In genomic region chr1:75000496-75000895, GRCm38 (mm10) we compare ENCODE assay signal across 8 mouse cellular contexts. TPM values are rescaled to one million over a fixed set of nuclear protein-coding genes. Genes with fewer than 3 reads are reported as not detected.
DNase-seq lines count a peak whose midpoint lies in the region; ATAC-seq and TF ChIP-seq lines count a peak whose summit lies in the region.

No protein-coding gene starts in this region.

- no peak overlapping the region for H3K4me3 ChIP-seq in intestine, postnatal 0 days (ENCODE audit: low read depth, low read length)
- no peak overlapping the region for H3K4me3 ChIP-seq in intestine, embryonic 16.5 days (ENCODE audit: low read length)

- no peak overlapping the region for H3K9ac ChIP-seq in intestine, postnatal 0 days (ENCODE audit: low read depth, low read length)
- no peak overlapping the region for H3K9ac ChIP-seq in intestine, embryonic 16.5 days (ENCODE audit: low read depth, low read length)

- ATAC-seq in intestine, postnatal 0 days = no peak
- ATAC-seq in intestine, embryonic 16.5 days = no peak

- H3K4me2 ChIP-seq in intestine, postnatal 0 days (replicated peaks; ENCODE audit: low read depth) = no peak overlapping the region
- H3K4me2 ChIP-seq in intestine, embryonic 16.5 days (ENCODE audit: low read depth, low read length) = no peak overlapping the region

- DNase-seq in B cell, adult 2 months = peak; percentile 54 to 58
- peak; percentile 67 for DNase-seq in NIH3T3 (ENCODE audit: low read depth)
- DNase-seq in cerebellum, adult 9-10 months = peak; percentile 28
- DNase-seq in induced T-regulatory cell, adult 2 months (ENCODE audit: low read depth) = peak; percentile 79
- peak; percentile 65 for DNase-seq in lung, postnatal 14 days
- peak; percentile 23 for DNase-seq in yolk sac, embryonic 10.5 days (ENCODE audit: low spot score)

- TF ChIP-seq CTCF in intestine, postnatal 0 days (IDR thresholded peaks at IDR 0.05; ENCODE audit: low read depth) = peak; percentile 88

- H3K4me1 ChIP-seq in intestine, postnatal 0 days (replicated peaks; ENCODE audit: control insufficient read depth, insufficient read depth, low read length) = no peaks in the 10 kb centered on the region
- peaks cover under 1% of the 10 kb centered on the region; the same call in 1 of the 2 replicates for H3K4me1 ChIP-seq in intestine, embryonic 16.5 days (ENCODE audit: control insufficient read depth, insufficient read depth, low read length)

- 2% methylated on average over 1 of the region's 1 CpGs for WGBS in intestine, postnatal 0 days
- 0% methylated on average over 1 of the region's 1 CpGs for WGBS in intestine, embryonic 16.5 days

- H3K9me3 ChIP-seq in intestine, postnatal 0 days (ENCODE audit: control insufficient read depth) = no peaks in the 10 kb centered on the region
- no peaks in the 10 kb centered on the region for H3K9me3 ChIP-seq in intestine, embryonic 16.5 days (ENCODE audit: control insufficient read depth, low read length)

- no peak overlapping the region for H3K27ac ChIP-seq in intestine, postnatal 0 days (ENCODE audit: low read depth, low read length)
- H3K27ac ChIP-seq in intestine, embryonic 16.5 days (ENCODE audit: low read length) = no peak overlapping the region

- H3K36me3 ChIP-seq in intestine, postnatal 0 days (ENCODE audit: control insufficient read depth, insufficient read depth) = no peaks in the 10 kb centered on the region
- H3K36me3 ChIP-seq in intestine, embryonic 16.5 days (ENCODE audit: control insufficient read depth, insufficient read depth, low read length) = no peaks in the 10 kb centered on the region

- no peaks in the 10 kb centered on the region for H3K27me3 ChIP-seq in intestine, postnatal 0 days (replicated peaks; ENCODE audit: control insufficient read depth, insufficient read depth, low read length)
- H3K27me3 ChIP-seq in intestine, embryonic 16.5 days (replicated peaks; ENCODE audit: control insufficient read depth, insufficient read depth, low read length) = no peaks in the 10 kb centered on the region

RNA-seq across cellular contexts. Expression of gene Ihh, which starts 49.0 kb away (rescaled TPM):
- 24.9 and 25.3 TPM in 2 replicates for polyA plus RNA-seq in intestine, postnatal 0 days (2015; fragmentation: Nextera tagmentation; extraction: Ambion mirVana)
- polyA plus RNA-seq in intestine, embryonic 16.5 days (2015; fragmentation: Nextera tagmentation; extraction: Ambion mirVana) = 25.3 and 27.9 TPM in 2 replicates

Comparison
In these comparisons a context has a peak if more than half of its experiments do, and no peak if none do; other contexts are left out.
1. DNase-seq: peak in every context shown above with its lines; median percentile 79 in induced T-regulatory cell, adult 2 months; 67 in NIH3T3; 65 in lung, postnatal 14 days; 56 in B cell, adult 2 months; 28 in cerebellum, adult 9-10 months; 23 in yolk sac, embryonic 10.5 days.